In genomic region chr8:123657826-123658225, GRCm38 (mm10) we compare ENCODE assay signal across 16 mouse cellular contexts.
"Had no signal": no experiment of that assay in that cellular context is flagged by ENCODE, and none has a peak within 500 bp of the region (broad histone marks: within the 10 kb centered on the region; RNA-seq: fewer than 3 reads in every experiment).

No protein-coding gene starts in this region.

- H3K4me2 ChIP-seq: neural tube, embryonic 13.5 days; neural tube, embryonic 15.5 days; stomach, embryonic 15.5 days had no signal

- H3K4me3 ChIP-seq: neural tube, embryonic 13.5 days; neural tube, embryonic 15.5 days; stomach, embryonic 15.5 days had no signal

- H3K9ac ChIP-seq: neural tube, embryonic 13.5 days; neural tube, embryonic 15.5 days; stomach, embryonic 15.5 days had no signal

- DNase-seq: retina, postnatal 1 day; right cerebral cortex, adult 18-20 months; right cerebral cortex, postnatal 14 days; right cerebral cortex, postnatal 25 days; right cerebral cortex, postnatal 4 days; spleen, adult 18-20 months; thymus, adult 18-20 months; thymus, adult 2 months; thymus, postnatal 14 days; thymus, postnatal 25 days; thymus, postnatal 36 days; thymus, postnatal 4 days had no signal

- H3K9me3 ChIP-seq: neural tube, embryonic 13.5 days; neural tube, embryonic 15.5 days; stomach, embryonic 15.5 days had no signal

- H3K27ac ChIP-seq: neural tube, embryonic 13.5 days; neural tube, embryonic 15.5 days; stomach, embryonic 15.5 days; stomach, postnatal 0 days had no signal

- H3K27me3 ChIP-seq: neural tube, embryonic 13.5 days; neural tube, embryonic 15.5 days; stomach, embryonic 15.5 days had no signal
